Mouse (Mus musculus) stomach, postnatal 0 days (tissue): ENCODE measurements around the gene Lap3.

Experiments
- CTCF ChIP-seq: IDR thresholded peaks from 2 replicates; pipeline ENCODE4 v1.5.1; 2016; ENCODE audit warnings: antibody characterized with exemption, low read depth, mild to moderate bottlenecking, moderate library complexity
- EP300 ChIP-seq: optimal IDR thresholded peaks from 2 replicates; pipeline ENCODE3; 2016; ENCODE audit warnings: antibody characterized with exemption

DNA sequence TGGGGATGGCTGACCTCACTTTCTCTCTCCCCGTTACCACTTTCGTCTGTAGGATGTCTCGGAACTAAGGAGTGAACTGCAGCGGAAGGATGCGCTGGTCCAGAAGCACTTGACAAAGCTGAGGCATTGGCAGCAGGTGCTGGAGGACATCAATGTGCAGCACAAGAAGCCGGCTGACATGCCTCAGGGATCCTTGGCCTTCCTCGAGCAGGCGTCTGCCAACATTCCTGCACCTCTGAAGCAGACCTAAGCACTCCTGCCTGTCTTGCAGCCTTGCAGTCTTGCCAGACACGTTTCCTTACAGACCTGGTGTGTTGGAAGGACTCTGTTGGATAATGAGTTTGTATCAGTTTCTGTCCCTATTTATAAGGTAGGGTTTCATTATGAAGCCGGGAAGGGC is 31.9 kb downstream of the Lap3 start:
- TF ChIP-seq CTCF: no peak
- TF ChIP-seq EP300: no peak
